Mouse (Mus musculus): ENCODE data around the gene Olfr487. TPM values are rescaled to one million over a fixed set of nuclear protein-coding genes. Genes with fewer than 3 reads are reported as not detected.
"Not testable (repeated sequence)": the region's sequence is repeated elsewhere in the genome, so short reads cannot be mapped to it uniquely, and the experiment has no call there.

The Olfr487 gene
- polyA plus RNA-seq (2012; ENCODE audit: insufficient read depth, insufficient read length, low replicate concordance, missing spikeins), result not detected in 2 replicates

DNA sequence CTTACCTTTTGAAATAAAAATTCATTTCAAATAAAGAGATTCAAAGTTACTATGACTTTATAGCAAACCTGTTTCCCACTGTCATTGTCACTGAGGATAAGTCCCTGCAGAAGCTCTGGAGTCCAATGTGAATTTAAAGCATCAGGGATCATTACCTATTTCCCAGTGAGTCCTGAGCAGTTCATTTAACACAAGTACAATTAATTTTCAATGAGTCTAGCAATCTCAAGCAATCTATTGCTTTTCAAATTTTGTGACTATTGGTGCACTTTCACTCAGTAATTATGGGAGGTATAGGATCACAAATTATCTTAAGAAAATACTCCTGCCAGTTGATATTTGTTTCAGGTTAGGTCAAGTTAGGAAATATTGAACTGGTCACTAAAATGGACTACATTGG is at the start of gene Olfr487:
Olfr487 (minus strand) TSS at position 101 of the 400 bp plus-strand sequence.
- H3K4me3 ChIP-seq (ENCODE audit: insufficient read depth, low read depth, low read length); H3K4me1 ChIP-seq (ENCODE audit: control insufficient read depth, insufficient read depth, low read length); H3K27ac ChIP-seq (ENCODE audit: insufficient read depth, low read depth, low read length): not testable (repeated sequence)

GRCm38 (mm10) chr7:108258247-108258646 is 43.8 kb upstream of the Olfr487 start, which contains the start of gene Olfr488:
TSS of gene Olfr488 (minus strand) at chr7:108258347.
- Histone ChIP-seq H3K4me3 (ENCODE audit: insufficient read depth, low read depth, low read length) (no peak within 1 kb of the TSS), H3K27ac (ENCODE audit: insufficient read depth, low read depth, low read length) (no peak within 1 kb of the TSS), H3K4me1 (ENCODE audit: control insufficient read depth, insufficient read depth, low read length) (no peaks in the 10 kb centered on the region)
- no peak for TF ChIP-seq CTCF (IDR thresholded peaks at IDR 0.05; ENCODE audit: insufficient read depth, low read depth, low read length)
- no peak for TF ChIP-seq POLR2A (IDR thresholded peaks at IDR 0.05; ENCODE audit: insufficient read depth, low read depth, low read length)

GRCm38 (mm10) chr7:108233551-108233950 is 19.1 kb upstream of the Olfr487 start:
- no peak overlapping the region for H3K27ac ChIP-seq (ENCODE audit: insufficient read depth, low read depth, low read length)
- 73% methylated on average over 3 of the region's 3 CpGs for WGBS
- H3K4me3 ChIP-seq (ENCODE audit: insufficient read depth, low read depth, low read length), result no peak overlapping the region
- H3K4me1 ChIP-seq (ENCODE audit: control insufficient read depth, insufficient read depth, low read length), result no peaks in the 10 kb centered on the region
- TF ChIP-seq POLR2A (IDR thresholded peaks at IDR 0.05; ENCODE audit: insufficient read depth, low read depth, low read length) (no peak), CTCF (IDR thresholded peaks at IDR 0.05; ENCODE audit: insufficient read depth, low read depth, low read length) (no peak)

DNA sequence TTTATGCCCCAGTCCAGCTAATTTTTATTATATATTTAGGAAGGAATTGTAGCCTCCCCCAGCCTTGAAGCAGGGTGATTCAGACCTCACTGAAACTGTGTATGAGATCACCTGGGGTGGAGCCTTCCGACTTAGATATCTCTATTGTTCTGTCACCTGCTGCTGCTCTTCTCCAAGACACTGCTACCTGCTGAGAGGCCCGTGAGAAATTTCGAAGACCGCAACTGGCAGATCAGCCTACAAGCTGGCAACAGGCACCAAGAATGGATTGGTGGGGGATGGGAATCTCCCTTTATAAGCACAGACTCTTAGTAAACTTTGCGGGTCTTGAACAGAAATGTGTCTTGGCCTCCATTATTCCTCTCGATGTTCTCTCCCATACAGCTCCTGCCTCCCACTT is 17.5 kb downstream of the Olfr487 start:
- WGBS, result 36% methylated on average over 6 of the region's 6 CpGs
- no peaks in the 10 kb centered on the region for H3K4me1 ChIP-seq (ENCODE audit: control insufficient read depth, insufficient read depth, low read length)
- H3K4me3 ChIP-seq (ENCODE audit: insufficient read depth, low read depth, low read length), result no peak overlapping the region
- H3K27ac ChIP-seq (ENCODE audit: insufficient read depth, low read depth, low read length), result no peak overlapping the region
- TF ChIP-seq CTCF (IDR thresholded peaks at IDR 0.05; ENCODE audit: insufficient read depth, low read depth, low read length) (no peak), POLR2A (IDR thresholded peaks at IDR 0.05; ENCODE audit: insufficient read depth, low read depth, low read length) (no peak)

DNA sequence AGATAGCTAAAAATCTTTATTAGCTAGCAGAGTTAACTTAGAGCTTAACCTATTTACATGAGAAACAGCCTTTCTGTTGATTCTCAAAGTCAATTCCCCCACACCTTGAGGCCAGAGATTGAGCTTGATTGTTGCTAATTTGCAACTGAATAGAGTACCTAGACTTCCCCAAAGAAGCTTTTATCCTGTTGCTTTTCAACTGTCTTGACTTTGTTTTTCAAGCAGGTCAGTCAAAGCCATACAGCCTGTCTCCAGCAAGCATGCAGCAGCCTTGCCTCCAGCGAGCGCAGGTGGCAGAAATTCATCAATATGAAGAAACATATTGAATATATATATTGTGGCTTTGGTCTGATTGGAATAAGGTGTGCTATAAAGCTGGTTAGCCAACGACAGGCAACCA is 18.1 kb downstream of the Olfr487 start:
- WGBS, result 50% methylated on average over 3 of the region's 3 CpGs
- H3K4me3 ChIP-seq (ENCODE audit: insufficient read depth, low read depth, low read length); H3K27ac ChIP-seq (ENCODE audit: insufficient read depth, low read depth, low read length); H3K4me1 ChIP-seq (ENCODE audit: control insufficient read depth, insufficient read depth, low read length): not testable (repeated sequence)

DNA sequence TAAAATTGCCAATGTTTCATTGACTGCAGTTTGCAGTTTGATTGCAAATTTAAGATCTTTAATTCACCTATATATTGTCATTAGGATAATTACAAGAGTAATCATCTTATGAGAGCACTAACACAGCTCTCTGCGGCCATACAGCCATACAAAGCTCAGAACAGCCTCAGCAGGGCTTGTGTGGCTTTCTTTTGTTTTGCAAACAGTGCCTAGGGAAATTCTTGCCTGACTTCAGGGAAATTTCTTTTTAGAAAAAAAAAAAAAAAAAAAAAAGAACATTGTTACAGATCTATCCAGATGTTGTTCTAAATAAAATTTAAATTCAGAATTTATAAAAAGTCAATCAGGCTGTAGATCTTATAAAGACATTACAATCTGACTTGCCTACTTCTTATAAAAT is 21.7 kb downstream of the Olfr487 start:
- not testable (repeated sequence) for H3K27ac ChIP-seq (ENCODE audit: insufficient read depth, low read depth, low read length); H3K4me3 ChIP-seq (ENCODE audit: insufficient read depth, low read depth, low read length); H3K4me1 ChIP-seq (ENCODE audit: control insufficient read depth, insufficient read depth, low read length)
- 33% methylated on average over 1 of the region's 1 CpGs for WGBS

DNA sequence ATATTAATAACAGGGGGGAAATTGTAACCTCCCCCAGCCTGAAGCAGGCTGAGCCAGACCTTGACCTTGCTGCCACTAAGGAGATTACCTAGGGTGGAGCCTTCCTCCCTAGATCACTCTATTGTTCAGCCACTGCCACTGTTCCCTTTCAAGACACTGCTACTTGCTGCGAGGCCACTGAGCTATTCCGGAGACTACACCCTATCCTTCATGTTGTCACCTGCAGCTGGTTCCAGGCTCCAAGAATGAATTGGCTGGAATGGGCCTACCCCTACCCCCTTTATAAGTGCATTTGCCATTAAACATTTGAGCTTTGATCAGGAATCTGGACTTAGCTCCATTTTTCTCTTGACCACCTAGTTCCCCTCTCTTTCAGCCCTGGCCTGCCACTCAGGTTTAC is 23.2 kb downstream of the Olfr487 start:
- not testable (repeated sequence) for H3K4me3 ChIP-seq (ENCODE audit: insufficient read depth, low read depth, low read length); H3K4me1 ChIP-seq (ENCODE audit: control insufficient read depth, insufficient read depth, low read length); H3K27ac ChIP-seq (ENCODE audit: insufficient read depth, low read depth, low read length)
- 44% methylated on average over 2 of the region's 2 CpGs for WGBS

- H3K4me1 ChIP-seq (ENCODE audit: control insufficient read depth, insufficient read depth, low read length); H3K4me3 ChIP-seq (ENCODE audit: insufficient read depth, low read depth, low read length); H3K27ac ChIP-seq (ENCODE audit: insufficient read depth, low read depth, low read length): not testable (repeated sequence)
- 91% methylated on average over 2 of the region's 2 CpGs for WGBS
Observed at GRCm38 (mm10) chr7:108185237-108185636, 29.2 kb downstream of the Olfr487 start.

GRCm38 (mm10) chr7:108184401-108184800 is 30.0 kb downstream of the Olfr487 start:
- not testable (repeated sequence) for H3K4me3 ChIP-seq (ENCODE audit: insufficient read depth, low read depth, low read length); H3K27ac ChIP-seq (ENCODE audit: insufficient read depth, low read depth, low read length); H3K4me1 ChIP-seq (ENCODE audit: control insufficient read depth, insufficient read depth, low read length)
- WGBS, result 71% methylated on average over 3 of the region's 3 CpGs

- 97% methylated on average over 1 of the region's 1 CpGs for WGBS
- H3K4me3 ChIP-seq (ENCODE audit: insufficient read depth, low read depth, low read length); H3K27ac ChIP-seq (ENCODE audit: insufficient read depth, low read depth, low read length); H3K4me1 ChIP-seq (ENCODE audit: control insufficient read depth, insufficient read depth, low read length): not testable (repeated sequence)
Observed at GRCm38 (mm10) chr7:108172642-108173041, 41.8 kb downstream of the Olfr487 start, which contains the start of gene Olfr486. TSS of gene Olfr486 (minus strand) at chr7:108172742.

DNA sequence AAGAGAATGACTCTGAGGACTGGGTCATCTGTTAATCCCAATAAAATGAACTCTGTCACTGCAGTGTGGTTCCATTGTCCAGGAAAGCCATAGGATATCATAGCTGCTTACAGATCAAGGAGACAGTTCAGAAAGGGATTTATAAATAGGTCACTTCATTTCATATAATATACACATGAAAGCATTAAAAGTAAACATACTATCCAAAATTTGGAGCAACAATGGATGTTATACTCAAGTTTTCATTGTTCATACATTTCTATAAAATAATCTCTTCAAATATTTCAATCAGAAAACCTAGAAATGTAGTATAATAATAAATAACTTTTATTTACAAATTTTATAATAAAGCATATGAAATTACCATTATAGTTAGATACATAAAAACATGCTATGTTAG is 54.7 kb downstream of the Olfr487 start, which contains the start of gene Olfr485:
Olfr485 (minus strand) TSS at position 101 of the 400 bp plus-strand sequence.
- no peak for TF ChIP-seq POLR2A (IDR thresholded peaks at IDR 0.05; ENCODE audit: insufficient read depth, low read depth, low read length)
- no peak for TF ChIP-seq CTCF (IDR thresholded peaks at IDR 0.05; ENCODE audit: insufficient read depth, low read depth, low read length)
- no peaks in the 10 kb centered on the region for H3K4me1 ChIP-seq (ENCODE audit: control insufficient read depth, insufficient read depth, low read length)
- H3K4me3 ChIP-seq (ENCODE audit: insufficient read depth, low read depth, low read length), result no peak within 1 kb of the TSS
- no peak within 1 kb of the TSS for H3K27ac ChIP-seq (ENCODE audit: insufficient read depth, low read depth, low read length)

Other genes with a start within 250 kb of the Olfr487 start
- not detected in 2 replicates for gene Olfr476, start 249.8 kb downstream of the Olfr487 start, polyA plus RNA-seq (2012; ENCODE audit: insufficient read depth, insufficient read length, low replicate concordance, missing spikeins)
- gene Olfr477, start 227.9 kb downstream of the Olfr487 start, polyA plus RNA-seq (2012; ENCODE audit: insufficient read depth, insufficient read length, low replicate concordance, missing spikeins), result not detected in 2 replicates
- gene Olfr478, start 180.6 kb downstream of the Olfr487 start, polyA plus RNA-seq (2012; ENCODE audit: insufficient read depth, insufficient read length, low replicate concordance, missing spikeins), result not detected in 2 replicates
- not detected in 2 replicates for gene Olfr479, start 163.9 kb downstream of the Olfr487 start, polyA plus RNA-seq (2012; ENCODE audit: insufficient read depth, insufficient read length, low replicate concordance, missing spikeins)
- gene Olfr480, start 147.3 kb downstream of the Olfr487 start, polyA plus RNA-seq (2012; ENCODE audit: insufficient read depth, insufficient read length, low replicate concordance, missing spikeins), result not detected in 2 replicates
- not detected in 2 replicates for gene Olfr481, start 134.8 kb downstream of the Olfr487 start, polyA plus RNA-seq (2012; ENCODE audit: insufficient read depth, insufficient read length, low replicate concordance, missing spikeins)
- not detected in 2 replicates for gene Olfr482, start 117.0 kb downstream of the Olfr487 start, polyA plus RNA-seq (2012; ENCODE audit: insufficient read depth, insufficient read length, low replicate concordance, missing spikeins)
- gene Olfr483, start 113.8 kb downstream of the Olfr487 start, polyA plus RNA-seq (2012; ENCODE audit: insufficient read depth, insufficient read length, low replicate concordance, missing spikeins), result not detected in 2 replicates
- not detected in 2 replicates for gene Olfr484, start 87.2 kb downstream of the Olfr487 start, polyA plus RNA-seq (2012; ENCODE audit: insufficient read depth, insufficient read length, low replicate concordance, missing spikeins)
- not detected in 2 replicates for gene Olfr485, start 54.8 kb downstream of the Olfr487 start, polyA plus RNA-seq (2012; ENCODE audit: insufficient read depth, insufficient read length, low replicate concordance, missing spikeins)
- not detected in 2 replicates for gene Olfr486, start 41.9 kb downstream of the Olfr487 start, polyA plus RNA-seq (2012; ENCODE audit: insufficient read depth, insufficient read length, low replicate concordance, missing spikeins)
- not detected in 2 replicates for gene Olfr488, start 43.7 kb upstream of the Olfr487 start, polyA plus RNA-seq (2012; ENCODE audit: insufficient read depth, insufficient read length, low replicate concordance, missing spikeins)
- not detected in 2 replicates for gene Olfr490, start 74.3 kb upstream of the Olfr487 start, polyA plus RNA-seq (2012; ENCODE audit: insufficient read depth, insufficient read length, low replicate concordance, missing spikeins)
- gene Olfr491, start 98.8 kb upstream of the Olfr487 start, polyA plus RNA-seq (2012; ENCODE audit: insufficient read depth, insufficient read length, low replicate concordance, missing spikeins), result not detected in 2 replicates
- not detected in 2 replicates for gene Olfr492, start 109.0 kb upstream of the Olfr487 start, polyA plus RNA-seq (2012; ENCODE audit: insufficient read depth, insufficient read length, low replicate concordance, missing spikeins)
- gene Olfr493, start 132.3 kb upstream of the Olfr487 start, polyA plus RNA-seq (2012; ENCODE audit: insufficient read depth, insufficient read length, low replicate concordance, missing spikeins), result not detected in 2 replicates
- not detected in 2 replicates for gene Olfr494, start 150.7 kb upstream of the Olfr487 start, polyA plus RNA-seq (2012; ENCODE audit: insufficient read depth, insufficient read length, low replicate concordance, missing spikeins)
- gene Olfr495, start 178.5 kb upstream of the Olfr487 start, polyA plus RNA-seq (2012; ENCODE audit: insufficient read depth, insufficient read length, low replicate concordance, missing spikeins), result not detected in 2 replicates
- gene Olfr497, start 205.8 kb upstream of the Olfr487 start, polyA plus RNA-seq (2012; ENCODE audit: insufficient read depth, insufficient read length, low replicate concordance, missing spikeins), result not detected in 2 replicates